Mouse (Mus musculus) embryonic facial prominence, embryonic 10.5 days (tissue): ENCODE measurements around the gene Slc35b2. TPM values are rescaled to one million over a fixed set of nuclear protein-coding genes. Genes with fewer than 3 reads are reported as not detected.

ENCODE experiments used
- DNase-seq: peaks from one replicate; pipeline ENCODE4 v3.0.0-alpha.2; 2017; ENCODE audit warnings: low spot score
- H3K27ac ChIP-seq: fragments of 300-500 bp; sonication (generic); replicated peaks from 2 replicates; pipeline ENCODE4 v1.5.1; 2016; ENCODE audit warnings: mild to moderate bottlenecking
- H3K27me3 ChIP-seq: fragments of 300-500 bp; sonication (generic); replicated peaks from 2 replicates; pipeline ENCODE4 v1.6.1; 2016; ENCODE audit warnings: low read depth, mild to moderate bottlenecking; ENCODE audit not compliant: poor library complexity, severe bottlenecking
- H3K36me3 ChIP-seq: fragments of 300-500 bp; sonication (generic); replicated peaks from 2 replicates; pipeline ENCODE4 v1.6.1; 2016; ENCODE audit warnings: mild to moderate bottlenecking, moderate library complexity
- H3K4me1 ChIP-seq: fragments of 300-500 bp; sonication (generic); 2 replicates; pipeline ENCODE4 v1.6.1; 2016
- H3K4me3 ChIP-seq: fragments of 300-500 bp; sonication (generic); 2 replicates; pipeline ENCODE4 v1.5.1; 2016; ENCODE audit warnings: mild to moderate bottlenecking, moderate library complexity
- H3K9me3 ChIP-seq: fragments of 300-500 bp; sonication (generic); 2 replicates; pipeline ENCODE4 v1.6.1; 2016; ENCODE audit warnings: mild to moderate bottlenecking
- WGBS: fragments of 180-500 bp; shearing (Covaris S2); methylation state at CpG from one replicate; pipeline ENCODE4 v1.1.7; 2016; 5-methylcytosine and 5-hydroxymethylcytosine counted together
- polyA plus RNA-seq: library from polyadenylated mRNA; unstranded; fragments of >200 nt; fragmentation: Nextera tagmentation; extraction: Ambion mirVana; gene quantifications from 2 replicates; pipeline ENCODE4 v1.2.1, GENCODE M21; 2016

Slc35b2 gene
- polyA plus RNA-seq, 1 experiment from 2014 or later, result 101 TPM

DNA sequence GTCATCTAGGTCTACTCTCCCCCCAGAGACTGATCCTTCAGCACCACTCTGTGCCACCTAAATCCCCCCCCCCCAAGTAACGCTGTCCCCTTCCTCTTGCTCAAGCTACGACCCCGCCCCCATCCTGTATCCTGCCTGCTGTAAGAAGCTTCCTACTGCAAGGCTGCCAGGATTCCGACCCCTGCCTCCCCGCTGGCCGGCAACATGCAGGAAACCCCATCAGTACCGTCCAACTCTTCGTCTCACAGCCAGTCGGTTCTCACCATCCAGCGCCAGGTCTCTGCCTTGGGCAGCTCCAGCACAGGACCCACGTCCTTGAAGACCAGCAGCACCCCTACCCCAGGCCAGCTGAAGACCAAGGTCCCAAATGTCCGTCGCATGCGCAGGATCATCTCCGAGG, 30.8 kb upstream of the Slc35b2 start:
- Histone ChIP-seq H3K27me3 (peaks cover 67% of the 10 kb centered on the region), H3K9me3 (no peaks in the 10 kb centered on the region), H3K36me3 (no peaks in the 10 kb centered on the region), H3K4me1 (no peaks in the 10 kb centered on the region), H3K27ac (no peak overlapping the region), H3K4me3 (no peak overlapping the region)
- DNase-seq, result no peak
- WGBS, result 48% methylated on average over 15 of the region's 15 CpGs

DNA sequence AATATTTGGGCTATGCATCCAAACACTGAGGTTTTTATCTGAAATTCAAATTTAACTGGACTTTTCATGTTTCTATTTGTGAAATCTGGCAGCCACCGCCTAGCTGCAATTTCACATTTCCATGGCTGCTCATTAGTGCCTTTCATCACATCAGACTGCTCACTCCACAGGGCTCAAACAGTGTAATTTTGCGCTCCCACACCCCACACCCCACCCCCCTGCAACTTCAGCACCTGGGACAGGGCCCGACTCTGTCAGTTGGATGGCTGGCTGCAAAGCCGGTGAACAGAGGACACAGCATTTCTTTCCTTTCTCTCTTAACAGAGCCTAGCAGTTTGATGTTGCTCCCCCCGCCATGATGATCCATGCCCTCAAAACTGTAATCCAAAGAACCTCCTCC, 27.4 kb upstream of the Slc35b2 start:
- WGBS, result 12% methylated on average over 5 of the region's 5 CpGs
- H3K27ac ChIP-seq, result no peak overlapping the region
- H3K9me3 ChIP-seq, result no peaks in the 10 kb centered on the region
- no peaks in the 10 kb centered on the region for H3K36me3 ChIP-seq
- peak; percentile 66 for DNase-seq
- no peaks in the 10 kb centered on the region for H3K4me1 ChIP-seq
- peaks cover 82% of the 10 kb centered on the region for H3K27me3 ChIP-seq
- H3K4me3 ChIP-seq, result no peak overlapping the region

DNA sequence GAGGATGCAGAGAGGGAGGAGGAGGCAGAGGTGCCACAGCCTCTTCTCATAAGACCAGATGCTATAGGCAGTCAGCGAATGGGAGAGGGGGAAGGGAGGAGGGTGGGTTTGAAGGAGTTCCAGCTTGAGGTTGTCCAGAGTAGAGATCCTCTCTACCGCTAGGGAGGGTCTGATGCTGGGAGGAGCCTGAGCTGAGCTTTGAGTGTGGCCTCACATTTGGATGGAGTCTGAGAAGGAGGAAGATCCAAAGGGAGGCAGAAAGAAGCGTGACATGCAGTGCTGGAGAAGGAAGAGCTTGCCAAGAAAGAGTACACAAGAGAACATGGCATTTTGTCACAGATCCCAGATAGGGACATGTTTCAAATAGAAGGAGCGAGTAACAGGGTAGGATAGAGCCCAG, 25.3 kb upstream of the Slc35b2 start:
- no peaks in the 10 kb centered on the region for H3K36me3 ChIP-seq
- H3K9me3 ChIP-seq, result no peaks in the 10 kb centered on the region
- no peak overlapping the region for H3K4me3 ChIP-seq
- no peak for DNase-seq
- peaks cover 95% of the 10 kb centered on the region for H3K27me3 ChIP-seq
- 66% methylated on average over 4 of the region's 4 CpGs for WGBS
- H3K27ac ChIP-seq, result no peak overlapping the region
- H3K4me1 ChIP-seq, result no peaks in the 10 kb centered on the region

DNA sequence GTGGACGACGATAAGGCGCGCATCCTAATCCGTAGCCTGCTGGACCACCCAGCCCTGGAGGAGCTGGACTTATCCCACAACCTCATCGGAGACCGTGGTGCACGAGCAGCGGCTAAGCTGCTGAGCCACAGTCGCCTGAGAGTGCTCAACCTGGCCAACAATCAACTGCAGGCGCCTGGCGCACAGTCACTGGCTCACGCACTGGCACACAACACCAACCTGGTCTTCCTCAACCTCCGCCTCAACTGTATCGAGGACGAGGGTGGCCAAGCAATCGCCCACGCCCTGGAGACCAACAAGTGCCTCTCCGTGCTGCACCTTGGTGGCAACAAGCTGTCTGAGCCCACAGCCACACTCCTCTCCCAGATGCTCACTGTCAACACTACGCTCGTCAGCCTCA, 24.0 kb upstream of the Slc35b2 start:
- Histone ChIP-seq H3K4me3 (no peak overlapping the region), H3K4me1 (peaks cover 9% of the 10 kb centered on the region), H3K27me3 (peaks cover 97% of the 10 kb centered on the region), H3K9me3 (no peaks in the 10 kb centered on the region), H3K27ac (no peak overlapping the region), H3K36me3 (peaks cover 4% of the 10 kb centered on the region)
- no peak for DNase-seq
- WGBS, result 85% methylated on average over 21 of the region's 21 CpGs

DNA sequence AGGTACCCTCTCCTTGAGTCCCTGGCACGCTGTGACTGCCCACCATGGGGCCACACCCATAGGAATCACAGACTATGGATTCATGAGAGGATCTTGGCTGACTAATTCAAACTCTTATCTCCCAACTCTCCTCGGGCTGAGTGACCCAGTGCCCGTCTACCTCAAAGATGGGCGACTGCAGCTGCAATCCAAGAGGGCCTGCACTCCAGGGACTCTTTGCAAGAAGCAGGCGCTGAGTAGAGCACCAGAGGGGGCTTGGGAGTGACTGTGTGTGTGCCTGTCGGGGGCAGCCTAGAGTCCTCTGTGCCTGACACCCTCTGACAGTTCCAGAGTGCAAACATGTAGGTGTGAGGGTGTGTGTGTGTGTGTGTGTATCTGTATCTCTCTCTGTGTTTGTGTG, 21.5 kb upstream of the Slc35b2 start:
- Histone ChIP-seq H3K4me3 (no peak overlapping the region), H3K27ac (no peak overlapping the region), H3K9me3 (no peaks in the 10 kb centered on the region), H3K27me3 (peaks cover 97% of the 10 kb centered on the region), H3K4me1 (peaks cover 25% of the 10 kb centered on the region), H3K36me3 (peaks cover 17% of the 10 kb centered on the region)
- DNase-seq, result no peak
- WGBS, result 42% methylated on average over 6 of the region's 6 CpGs

DNA sequence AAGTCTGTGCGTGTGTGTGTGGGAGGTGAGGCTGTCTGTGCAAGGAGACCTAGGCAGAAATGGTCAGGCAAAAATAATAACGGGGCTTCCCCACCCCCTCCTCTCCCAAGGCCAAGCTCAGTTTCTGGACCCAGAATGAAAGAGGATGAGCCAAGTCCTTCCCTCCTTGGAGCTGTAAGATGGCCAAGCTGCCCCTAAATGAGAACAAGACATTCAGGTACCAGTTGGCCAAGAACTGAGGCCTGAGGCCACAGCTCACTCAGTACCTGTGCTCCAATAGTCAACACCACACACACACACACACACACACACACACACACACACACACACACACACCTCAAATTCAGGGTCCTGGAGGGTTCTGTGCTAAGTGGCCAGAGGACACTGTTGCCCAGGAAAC, 21.0 kb upstream of the Slc35b2 start:
- peaks cover 17% of the 10 kb centered on the region for H3K36me3 ChIP-seq
- no peak for DNase-seq
- peaks cover 100% of the 10 kb centered on the region for H3K27me3 ChIP-seq
- 80% methylated on average over 2 of the region's 2 CpGs for WGBS
- H3K4me3 ChIP-seq, result no peak overlapping the region
- no peaks in the 10 kb centered on the region for H3K9me3 ChIP-seq
- no peak overlapping the region for H3K27ac ChIP-seq
- peaks cover 25% of the 10 kb centered on the region for H3K4me1 ChIP-seq

DNA sequence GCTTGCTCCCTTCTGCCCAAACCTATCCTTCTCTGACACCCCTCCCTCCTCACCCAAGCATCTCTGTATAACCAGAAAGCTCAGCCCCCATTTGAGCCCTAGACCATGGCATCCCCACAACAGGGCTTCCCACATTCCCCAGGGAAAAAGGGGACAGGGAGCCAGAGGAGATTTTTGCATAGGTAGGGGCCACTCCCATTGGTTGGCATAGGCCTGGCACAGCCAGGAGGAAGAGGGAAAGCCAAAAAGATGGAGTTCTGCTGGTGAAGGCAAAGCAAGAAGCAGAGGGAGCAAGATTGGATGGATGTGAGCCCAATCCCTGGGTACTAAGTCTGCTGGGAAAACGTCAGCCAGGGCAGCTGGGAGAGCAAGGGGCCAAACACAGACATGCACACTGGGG, 20.6 kb upstream of the Slc35b2 start:
- no peak overlapping the region for H3K27ac ChIP-seq
- H3K27me3 ChIP-seq, result peaks cover 100% of the 10 kb centered on the region
- DNase-seq, result no peak
- peaks cover 25% of the 10 kb centered on the region for H3K4me1 ChIP-seq
- no peak overlapping the region for H3K4me3 ChIP-seq
- no peaks in the 10 kb centered on the region for H3K9me3 ChIP-seq
- WGBS, result 21% methylated on average over 1 of the region's 1 CpGs
- H3K36me3 ChIP-seq, result peaks cover 17% of the 10 kb centered on the region

DNA sequence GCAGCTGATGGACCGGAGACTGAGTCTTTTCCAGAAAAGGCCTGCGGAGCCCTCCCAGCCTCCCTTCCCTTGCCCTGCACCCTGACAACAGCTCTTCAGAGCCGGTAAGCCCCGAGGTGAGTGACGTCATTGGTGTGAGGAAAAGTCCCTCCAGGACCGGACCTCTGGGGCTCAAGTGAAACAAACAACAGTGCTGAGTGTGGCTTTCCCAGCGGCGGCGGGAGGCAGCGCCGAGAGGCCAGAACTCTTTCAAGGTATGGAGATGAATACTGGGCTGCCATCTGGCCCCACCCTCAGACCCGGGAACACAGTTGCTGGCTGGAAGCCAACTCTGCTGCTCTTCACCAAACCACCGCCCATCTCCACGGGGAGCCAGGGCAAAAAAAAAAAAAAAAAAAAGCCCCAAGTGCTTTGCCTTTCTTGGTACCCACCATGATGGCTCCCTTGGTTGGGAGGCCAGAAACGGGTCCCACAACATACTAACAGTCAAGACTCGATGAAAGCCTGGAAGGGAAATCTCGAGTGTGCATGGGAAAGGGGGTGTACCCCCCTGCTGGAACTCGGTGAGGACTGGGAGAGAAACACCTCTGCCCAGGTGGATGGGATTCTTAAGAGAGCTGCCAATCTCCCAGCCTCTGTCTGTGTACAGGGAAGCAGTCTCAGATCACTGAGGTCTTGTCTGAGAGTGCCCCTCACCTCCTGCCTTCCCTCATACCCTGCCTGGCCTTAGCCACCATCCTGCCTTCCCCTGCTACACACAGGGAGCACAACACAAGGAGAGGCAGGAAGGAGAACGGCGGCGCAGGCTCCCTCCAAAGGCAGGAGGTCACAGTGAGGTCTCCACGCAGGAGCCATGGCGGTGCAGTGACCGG, 19.4 kb upstream of the Slc35b2 start:
- H3K27ac ChIP-seq, result 0 out of 2 replicates have a peak overlapping the region, but pooled peaks have one; percentile 19
- WGBS, result 5% methylated on average over 24 of the region's 24 CpGs
- H3K4me3 ChIP-seq, result peak overlapping the region; percentile 51
- H3K9me3 ChIP-seq, result no peaks in the 10 kb centered on the region
- peaks cover 36% of the 10 kb centered on the region for H3K4me1 ChIP-seq
- peak; percentile 47 for DNase-seq
- H3K27me3 ChIP-seq, result peaks cover 100% of the 10 kb centered on the region
- H3K36me3 ChIP-seq, result peaks cover 17% of the 10 kb centered on the region

DNA sequence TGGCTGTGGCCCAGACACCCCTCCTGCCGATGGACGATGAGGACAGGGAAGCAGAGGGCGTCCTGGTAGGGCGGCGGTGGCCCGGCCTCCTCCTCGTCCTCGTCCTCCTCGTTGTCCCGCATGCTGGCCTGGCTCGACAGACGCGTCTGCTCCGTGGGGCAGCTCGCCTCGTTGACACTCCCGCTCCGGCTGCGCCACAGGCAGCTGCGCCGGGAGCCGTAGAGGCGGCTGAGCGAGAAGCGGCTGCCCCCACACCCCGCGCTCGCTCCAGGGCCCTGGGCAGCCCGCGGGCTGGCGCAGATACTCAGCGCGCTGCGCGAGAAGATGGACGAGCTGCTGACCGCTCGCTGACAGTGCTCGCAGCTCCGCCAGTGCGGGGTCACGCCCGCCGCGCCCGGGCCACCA, 18.8 kb upstream of the Slc35b2 start:
- peak overlapping the region; percentile 19; the same call in 1 of the 2 replicates for H3K27ac ChIP-seq
- no peak for DNase-seq

DNA sequence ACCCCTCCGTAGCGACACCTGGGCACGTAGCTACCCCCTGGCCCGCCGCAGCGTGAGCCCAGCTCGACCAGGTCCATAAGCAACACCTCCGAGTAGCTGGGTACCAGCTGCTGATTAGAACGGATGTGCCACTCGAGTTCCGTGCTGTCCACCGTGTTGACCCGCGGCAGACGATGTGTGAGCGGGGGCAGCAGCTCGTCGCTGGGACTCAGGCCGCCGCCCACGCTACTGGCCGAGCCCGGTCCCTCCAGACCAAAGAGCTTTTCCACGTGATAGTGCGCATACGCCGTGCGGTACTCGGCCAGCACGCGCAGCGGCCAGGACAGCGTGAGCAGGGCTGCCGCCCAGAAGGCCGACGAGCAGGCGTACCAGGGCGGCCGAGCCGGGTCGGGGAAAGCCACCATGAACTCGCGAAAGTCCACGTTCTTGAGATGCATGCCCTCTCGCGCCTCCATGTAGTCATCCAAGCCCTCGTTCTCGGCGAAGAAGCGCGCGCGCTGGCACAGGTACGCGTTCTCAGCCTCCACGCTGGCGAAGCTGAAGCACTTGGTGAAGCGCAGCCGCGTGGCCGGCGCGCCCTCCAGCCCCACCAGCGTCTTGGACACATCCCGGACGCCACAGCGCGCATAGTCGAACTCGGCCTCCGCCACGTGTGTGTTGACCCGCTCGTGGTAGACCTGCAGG, 18.3 kb upstream of the Slc35b2 start:
- WGBS, result 5% methylated on average over 74 of the region's 74 CpGs
- peak; percentile 53 for DNase-seq

More for the DNA sequence above, 18.8 kb upstream of the Slc35b2 start:
- H3K4me3 ChIP-seq, result peak overlapping the region; percentile 51
- 2% methylated on average over 46 of the region's 46 CpGs for WGBS
- H3K4me1 ChIP-seq, result peaks cover 42% of the 10 kb centered on the region
- H3K36me3 ChIP-seq, result peaks cover 17% of the 10 kb centered on the region
- H3K9me3 ChIP-seq, result no peaks in the 10 kb centered on the region
- H3K27me3 ChIP-seq, result peaks cover 93% of the 10 kb centered on the region

DNA sequence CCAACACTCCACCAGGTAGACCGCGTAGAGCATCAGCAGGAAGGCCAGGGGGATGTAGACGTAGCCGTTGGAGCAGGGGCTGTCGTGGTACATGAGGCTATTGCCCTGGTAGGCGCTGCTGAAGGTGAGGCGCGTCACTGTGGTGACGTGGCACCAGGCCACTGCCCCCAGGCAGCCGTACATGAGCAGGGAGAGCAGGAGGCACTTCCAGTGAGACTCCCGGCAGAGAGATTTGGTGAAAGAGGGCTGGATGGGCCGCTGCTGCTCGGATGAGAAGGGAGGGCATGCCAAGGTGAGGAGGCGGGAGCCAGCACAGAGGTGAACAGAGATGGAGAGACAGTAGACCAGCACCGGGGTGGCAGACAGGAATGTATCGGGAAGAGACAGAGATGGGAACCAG, 16.7 kb upstream of the Slc35b2 start:
- DNase-seq, result no peak
- Histone ChIP-seq H3K27me3 (peaks cover 90% of the 10 kb centered on the region), H3K27ac (no peak overlapping the region), H3K4me1 (peaks cover 62% of the 10 kb centered on the region), H3K36me3 (peaks cover 17% of the 10 kb centered on the region), H3K9me3 (no peaks in the 10 kb centered on the region), H3K4me3 (no peak overlapping the region)
- 66% methylated on average over 16 of the region's 16 CpGs for WGBS

More for the DNA sequence above, 18.3 kb upstream of the Slc35b2 start:
- no peaks in the 10 kb centered on the region for H3K9me3 ChIP-seq
- H3K27me3 ChIP-seq, result peaks cover 93% of the 10 kb centered on the region
- peak overlapping the region; percentile 51 for H3K4me3 ChIP-seq
- H3K4me1 ChIP-seq, result peaks cover 47% of the 10 kb centered on the region
- peak overlapping the region; percentile 19; the same call in 1 of the 2 replicates for H3K27ac ChIP-seq
- H3K36me3 ChIP-seq, result peaks cover 17% of the 10 kb centered on the region

DNA sequence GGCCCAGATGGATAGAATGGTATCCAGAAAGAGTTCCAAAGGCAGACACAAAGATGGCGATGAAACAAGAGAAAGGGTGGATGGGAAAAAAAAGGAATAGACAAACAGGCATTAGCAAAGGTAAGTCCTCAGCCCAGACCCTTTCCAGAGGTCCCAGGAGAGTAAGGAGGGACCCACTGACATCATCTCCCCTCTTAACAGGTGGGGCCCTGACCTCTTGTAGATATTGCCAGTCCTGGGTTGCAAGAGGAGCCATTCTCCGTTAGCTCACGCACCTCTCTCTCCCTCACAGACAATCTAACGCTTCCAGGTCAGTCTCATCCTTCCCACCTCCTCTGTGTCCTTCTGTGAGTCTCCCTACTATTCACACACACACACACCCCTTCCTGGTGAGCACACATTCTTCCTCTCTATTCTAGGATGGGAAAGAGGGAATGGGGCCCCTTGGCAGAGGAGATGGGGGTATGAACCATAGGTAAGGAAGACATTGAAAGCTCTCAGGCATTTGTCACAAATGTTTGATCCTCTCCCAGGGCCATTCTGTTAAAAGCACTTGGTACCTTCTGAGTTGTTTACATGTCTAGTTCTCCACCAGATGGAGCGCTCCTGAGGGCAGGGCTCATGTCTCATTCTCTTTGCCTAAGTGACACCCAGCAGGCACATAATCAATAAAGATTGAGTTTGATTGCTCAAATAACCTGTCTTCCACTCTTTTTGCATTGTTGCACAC, 16.0 kb upstream of the Slc35b2 start:
- H3K4me3 ChIP-seq, result peak overlapping the region; percentile 95; the same call in 1 of the 2 replicates
- 72% methylated on average over 5 of the region's 5 CpGs for WGBS
- DNase-seq, result no peak

More for the DNA sequence above, 16.0 kb upstream of the Slc35b2 start:
- Histone ChIP-seq H3K36me3 (peaks cover 17% of the 10 kb centered on the region), H3K27me3 (peaks cover 83% of the 10 kb centered on the region), H3K9me3 (no peaks in the 10 kb centered on the region), H3K27ac (no peak overlapping the region), H3K4me1 (peaks cover 64% of the 10 kb centered on the region)
